Mouse (Mus musculus): ENCODE data around the gene Tceanc.

Tceanc gene

DNA sequence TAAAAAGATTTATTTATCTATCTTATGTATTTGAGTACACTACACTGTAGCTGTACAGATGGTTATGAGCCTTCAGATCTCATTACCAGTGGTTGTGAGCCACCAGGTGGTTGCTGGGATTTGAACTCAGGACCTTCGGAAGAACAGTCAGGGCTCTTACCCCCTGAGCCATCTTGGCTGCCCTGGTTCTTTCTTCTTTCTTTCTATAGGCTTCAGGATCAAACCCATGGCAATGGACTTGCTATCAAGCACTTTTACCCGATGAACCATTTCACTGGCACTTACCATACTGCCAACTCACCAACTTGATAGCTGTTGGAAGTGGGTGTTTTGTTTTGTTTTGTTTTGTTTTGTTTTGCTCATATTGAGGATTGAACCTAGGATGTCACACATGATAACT, 23.3 kb downstream of the Tceanc start:
- DNase-seq (ENCODE audit: low spot score in 2 of 2), result no peak

DNA sequence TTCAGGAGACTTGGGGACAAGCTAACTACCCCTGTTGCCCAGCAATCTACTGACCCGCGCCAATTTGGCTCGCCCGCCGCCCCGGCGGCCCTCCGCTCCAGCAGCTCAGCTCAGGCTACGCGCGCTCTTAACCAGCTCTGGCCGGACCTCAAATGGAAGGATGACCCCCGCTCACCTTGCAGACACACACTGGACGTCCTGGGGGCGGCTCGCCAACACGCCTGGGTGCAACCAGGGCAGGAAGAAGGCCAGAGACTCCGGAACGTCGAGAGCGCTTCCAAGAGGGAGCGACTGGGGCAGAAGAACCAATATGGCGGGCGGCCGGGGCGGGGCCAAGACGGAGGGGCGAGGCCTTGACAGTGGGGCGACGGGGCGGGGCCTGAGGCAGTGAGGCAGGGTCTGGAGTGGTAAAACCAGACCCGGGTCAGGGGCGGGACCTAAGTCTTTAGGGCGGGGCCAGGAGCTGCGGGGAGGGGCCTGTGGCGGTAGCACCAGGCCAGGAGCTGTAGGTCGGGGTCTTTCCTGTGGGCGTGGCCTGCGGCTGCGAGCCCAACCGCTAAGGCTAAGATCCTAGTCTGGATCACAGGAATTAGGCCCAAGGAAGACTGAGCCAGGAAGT, 38.9 kb downstream of the Tceanc start, which contains the start of gene Rab9:
Rab9 (minus strand) TSS at position 503 of the 619 bp plus-strand sequence.
- peak; percentile 92 for DNase-seq (ENCODE audit: low spot score in 2 of 2)

GRCm38 (mm10) chrX:166478631-166479364, 39.6 kb downstream of the Tceanc start:
- peak; percentile 22 for DNase-seq (ENCODE audit: low spot score in 2 of 2)

DNA sequence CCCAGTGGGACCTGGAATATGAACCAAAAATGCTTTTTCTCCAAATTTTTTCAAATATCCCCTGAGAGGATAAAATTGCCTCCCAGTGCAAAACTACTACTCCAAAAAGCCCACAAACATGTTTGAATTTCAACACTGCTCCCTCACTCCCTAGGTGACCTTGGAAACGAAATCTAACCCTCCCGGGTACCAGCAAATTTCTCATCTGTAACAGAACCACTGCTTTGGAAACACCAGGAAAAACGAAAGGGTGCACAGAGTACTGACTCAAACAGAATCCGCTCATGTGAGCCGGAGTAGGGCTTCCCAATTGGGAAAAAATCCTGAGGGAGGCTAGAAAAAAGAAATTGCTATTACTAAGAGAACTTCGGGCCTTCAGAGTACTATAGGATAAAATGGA, 41.0 kb downstream of the Tceanc start:
- DNase-seq (ENCODE audit: low spot score in 2 of 2), result no peak

DNA sequence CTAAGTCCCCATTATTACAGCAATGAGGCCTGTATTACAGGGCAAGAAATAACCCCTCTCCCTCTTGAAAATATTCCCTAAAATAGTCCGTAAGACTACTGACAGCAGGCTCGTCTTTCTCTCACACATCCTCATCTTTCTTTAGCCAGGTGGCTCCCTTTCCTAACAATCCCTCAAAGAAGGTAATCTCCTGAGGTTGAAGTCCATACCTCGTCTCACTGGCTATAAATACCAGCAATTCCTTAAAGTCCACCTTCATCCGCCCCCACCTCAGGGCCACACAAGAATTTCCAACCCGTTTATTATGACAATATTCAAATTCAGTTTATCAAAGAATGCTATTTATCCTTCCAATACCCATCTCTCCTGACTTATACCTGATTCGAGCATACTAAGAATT, 45.8 kb downstream of the Tceanc start:
- DNase-seq (ENCODE audit: low spot score in 2 of 2), result no peak

- no peak for DNase-seq (ENCODE audit: low spot score in 2 of 2)
Measured at GRCm38 (mm10) chrX:166468321-166468720, 50.0 kb downstream of the Tceanc start.

GRCm38 (mm10) chrX:166455525-166455924, 62.8 kb downstream of the Tceanc start:
- DNase-seq (ENCODE audit: low spot score in 2 of 2), result no peak

GRCm38 (mm10) chrX:166454331-166454730, 64.0 kb downstream of the Tceanc start:
- no peak for DNase-seq (ENCODE audit: low spot score in 2 of 2)

- DNase-seq (ENCODE audit: low spot score in 2 of 2), result no peak
Measured at GRCm38 (mm10) chrX:166453532-166453931, 64.8 kb downstream of the Tceanc start.
